Comparison of ENCODE assay signal across 12 mouse cellular contexts in the genomic region with DNA sequence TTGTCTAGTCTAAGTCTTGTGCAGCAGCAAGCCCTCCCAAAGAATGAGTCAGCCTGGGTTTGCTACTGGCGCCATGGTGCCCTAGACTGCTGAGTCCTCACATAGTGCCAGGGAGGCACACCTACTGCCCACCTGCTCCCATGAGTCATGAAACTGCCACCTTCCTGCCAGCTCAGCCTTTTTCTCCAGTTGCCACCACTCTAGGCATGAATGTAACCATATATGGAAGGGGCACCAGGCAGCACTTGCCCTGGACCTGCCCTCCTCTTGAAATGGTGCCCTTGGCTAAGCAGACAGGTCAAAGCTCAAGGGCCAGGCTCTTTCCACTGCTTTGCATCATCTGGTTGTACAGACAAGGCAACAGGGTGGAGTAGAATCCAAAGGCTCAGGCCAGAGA. TPM values are rescaled to one million over a fixed set of nuclear protein-coding genes. Genes with fewer than 3 reads are reported as not detected.
DNase-seq lines count a peak whose midpoint lies in the region; ATAC-seq and TF ChIP-seq lines count a peak whose summit lies in the region.
"Had no signal": no experiment of that assay in that cellular context is flagged by ENCODE, and none has a peak within 500 bp of the region (broad histone marks: within the 10 kb centered on the region; RNA-seq: fewer than 3 reads in every experiment).

No protein-coding gene starts in this region.

- no peak for TF ChIP-seq CTCF in kidney, adult 2 months (conservative IDR thresholded peaks at IDR 0.05; ENCODE audit: insufficient read depth, insufficient read length, low read depth, low read length)

- no peaks in the 10 kb centered on the region for H3K27me3 ChIP-seq in kidney, adult 2 months (replicated peaks; ENCODE audit: control insufficient read depth, insufficient read depth, low read length)
- H3K27me3 ChIP-seq in kidney, embryonic 14.5 days (ENCODE audit: control insufficient read depth, insufficient read depth, low read length): no peaks in the 10 kb centered on the region
- H3K27me3 ChIP-seq: hindbrain, embryonic 15.5 days; megakaryocyte, embryonic 14.5 days had no signal

- 57% methylated on average over 1 of the region's 1 CpGs for WGBS in kidney, adult 2 months
- WGBS in kidney, embryonic 14.5 days: 96% methylated on average over 1 of the region's 1 CpGs

- H3K27ac ChIP-seq in kidney, adult 2 months (ENCODE audit: insufficient read depth, low read depth, low read length): peak overlapping the region; percentile 49
- no peak overlapping the region for H3K27ac ChIP-seq in kidney, embryonic 14.5 days (ENCODE audit: low read depth, low read length)
- H3K27ac ChIP-seq: heart, embryonic 10.5 days; hindbrain, embryonic 15.5 days had no signal

- H3K4me2 ChIP-seq in kidney, embryonic 14.5 days (replicated peaks; ENCODE audit: low read depth, low read length): no peak overlapping the region
- H3K4me2 ChIP-seq: hindbrain, embryonic 15.5 days had no signal

- no peak for TF ChIP-seq POLR2A in kidney, adult 2 months (IDR thresholded peaks at IDR 0.05; ENCODE audit: low read depth, low read length)

- ATAC-seq in kidney, embryonic 14.5 days (ENCODE audit: low FRiP score, low TSS enrichment): no peak
- peak; percentile 22 for ATAC-seq in megakaryocyte progenitor cell, adult 5-6 weeks (replicated peaks; ENCODE audit: poor library complexity)
- ATAC-seq: forebrain, embryonic 14.5 days had no signal

- peaks cover 40% of the 10 kb centered on the region for H3K4me1 ChIP-seq in kidney, adult 2 months (ENCODE audit: control insufficient read depth, insufficient read depth, low read length)
- H3K4me1 ChIP-seq in kidney, embryonic 14.5 days (ENCODE audit: control insufficient read depth, insufficient read depth, low read length): 0 out of 2 replicates have a peak, but pooled peaks cover 10% of the 10 kb centered on the region
- H3K4me1 ChIP-seq: hindbrain, embryonic 15.5 days had no signal

- no peaks in the 10 kb centered on the region for H3K9me3 ChIP-seq in kidney, embryonic 14.5 days (ENCODE audit: control insufficient read depth, low read length)
- H3K9me3 ChIP-seq: heart, embryonic 10.5 days; hindbrain, embryonic 15.5 days; megakaryocyte, embryonic 14.5 days had no signal

- intact Hi-C loops in left cerebral cortex, postnatal 4 days (cut with DNase I): no loop called here

- no peak overlapping the region for H3K9ac ChIP-seq in kidney, embryonic 14.5 days (ENCODE audit: low read depth, low read length)
- H3K9ac ChIP-seq: hindbrain, embryonic 15.5 days had no signal

- peak; percentile 90 for DNase-seq in kidney, adult 2 months
- DNase-seq in brain, adult 2 months (ENCODE audit: low read depth, low spot score): peak; percentile 74
- DNase-seq in kidney, postnatal 10 days: peak; percentile 34
- DNase-seq in left cerebral cortex, postnatal 4 days: no peak
- no peak for DNase-seq in embryo, embryonic 10 days (ENCODE audit: low spot score)
- DNase-seq: right cerebral cortex, postnatal 4 days had no signal

- H3K4me3 ChIP-seq in kidney, adult 2 months (ENCODE audit: insufficient read depth, low read depth, low read length): no peak overlapping the region
- H3K4me3 ChIP-seq in kidney, embryonic 14.5 days (ENCODE audit: low read length): no peak overlapping the region
- H3K4me3 ChIP-seq: heart, embryonic 10.5 days; hindbrain, embryonic 15.5 days; megakaryocyte, embryonic 14.5 days had no signal

- H3K36me3 ChIP-seq in kidney, adult 2 months (ENCODE audit: control insufficient read depth, insufficient read depth, low read length): 0 out of 2 replicates have a peak, but pooled peaks cover 1% of the 10 kb centered on the region
- H3K36me3 ChIP-seq in kidney, embryonic 14.5 days (ENCODE audit: control insufficient read depth, insufficient read depth, low read length): peaks cover 2% of the 10 kb centered on the region; the same call in 1 of the 2 replicates
- H3K36me3 ChIP-seq: heart, embryonic 10.5 days; hindbrain, embryonic 15.5 days had no signal

RNA-seq across cellular contexts. Expression of a gene that starts 22.6 kb away (rescaled TPM):
- polyA plus RNA-seq in kidney, adult 2 months (2012; rRNA removed): 54.6 and 59.7 TPM in 2 replicates
- polyA plus RNA-seq in kidney, embryonic 14.5 days (2014; fragmentation: Nextera tagmentation; extraction: Ambion mirVana): 29.3 and 36.0 TPM in 2 replicates
- 50.6 and 58.0 TPM in 2 replicates for total RNA-seq in megakaryocyte progenitor cell, adult 5-6 weeks (2015)
- total RNA-seq in megakaryocyte progenitor cell, adult 5-6 weeks (2017): 40.4 and 64.3 TPM in 2 replicates
- 1 to 10 TPM; 3.2 to 4.0 TPM for total RNA-seq in left cerebral cortex, postnatal 4 days (2021)

Comparison
In these comparisons a context has a peak if more than half of its experiments do, and no peak if none do; other contexts are left out.
1. DNase-seq: peak in kidney, adult 2 months (single experiment), brain, adult 2 months (single experiment) and kidney, postnatal 10 days (single experiment); none in left cerebral cortex, postnatal 4 days (single experiment) and embryo, embryonic 10 days (single experiment).
2. RNA of a gene that starts 22.6 kb away (total RNA-seq): 40.4 to 64.3 TPM in megakaryocyte progenitor cell, adult 5-6 weeks; 3.2 to 4.0 TPM in left cerebral cortex, postnatal 4 days; every median in the first group is over 4 times any median in the second.